Mouse (Mus musculus): ENCODE measurements at regions not wholly inside any gene's neighbourhood (a gene's known extent, or its start where the extent isn't known, plus 50 kb on each side); places are given as distances from the start of the nearest gene placed in this dataset.

- TF ChIP-seq CTCF (conservative IDR thresholded peaks at IDR 0.05; ENCODE audit: insufficient read depth, insufficient read length, low read depth, low read length) = no peak
- TF ChIP-seq POLR2A (IDR thresholded peaks at IDR 0.05; ENCODE audit: low read depth, low read length) = no peak
These were observed 72.9 kb upstream of the Adgrf1 start for GRCm38 (mm10) chr17:43197232-43197631.

Measured in kidney, adult 2 months (tissue).